ENCODE assay signal across 33 mouse cellular contexts in genomic region chr14:9990677-9991076, GRCm38 (mm10).
"Had no signal": no experiment of that assay in that cellular context is flagged by ENCODE, and none has a peak within 500 bp of the region (broad histone marks: within the 10 kb centered on the region; RNA-seq: fewer than 3 reads in every experiment).

No protein-coding gene starts in this region.

- H3K27me3 ChIP-seq: heart, embryonic 12.5 days; heart, embryonic 13.5 days; heart, embryonic 15.5 days; hindbrain, embryonic 12.5 days; hindbrain, embryonic 13.5 days; hindbrain, embryonic 15.5 days; kidney, embryonic 15.5 days had no signal

- H3K9ac ChIP-seq: heart, embryonic 12.5 days; heart, embryonic 13.5 days; heart, embryonic 15.5 days; hindbrain, embryonic 12.5 days; hindbrain, embryonic 13.5 days; hindbrain, embryonic 14.5 days; hindbrain, embryonic 15.5 days; kidney, embryonic 15.5 days had no signal

- H3K36me3 ChIP-seq: heart, embryonic 10.5 days; heart, embryonic 12.5 days; heart, embryonic 13.5 days; heart, embryonic 15.5 days; hindbrain, embryonic 10.5 days; hindbrain, embryonic 12.5 days; hindbrain, embryonic 13.5 days; hindbrain, embryonic 15.5 days; kidney, embryonic 15.5 days had no signal

- ATAC-seq: hindbrain, embryonic 16.5 days; hindbrain, postnatal 0 days; inflammation-experienced regulatory T-cells, adult 6 months had no signal

- H3K27ac ChIP-seq: heart, adult 2 months; heart, embryonic 10.5 days; heart, embryonic 13.5 days; heart, embryonic 15.5 days; hindbrain, embryonic 10.5 days; hindbrain, embryonic 12.5 days; hindbrain, embryonic 13.5 days; hindbrain, embryonic 14.5 days; hindbrain, embryonic 15.5 days; hindbrain, postnatal 0 days; kidney, embryonic 15.5 days; kidney, postnatal 0 days; layer of hippocampus, adult 2 months had no signal

- H3K4me2 ChIP-seq: heart, embryonic 12.5 days; heart, embryonic 13.5 days; heart, embryonic 15.5 days; hindbrain, embryonic 12.5 days; hindbrain, embryonic 13.5 days; hindbrain, embryonic 14.5 days; hindbrain, embryonic 15.5 days; kidney, embryonic 15.5 days had no signal

- H3K4me1 ChIP-seq: heart, embryonic 10.5 days; heart, embryonic 12.5 days; heart, embryonic 13.5 days; heart, embryonic 15.5 days; hindbrain, embryonic 10.5 days; hindbrain, embryonic 12.5 days; hindbrain, embryonic 13.5 days; hindbrain, embryonic 15.5 days; kidney, embryonic 15.5 days had no signal

- H3K9me3 ChIP-seq: heart, embryonic 10.5 days; heart, embryonic 12.5 days; heart, embryonic 13.5 days; heart, embryonic 15.5 days; hindbrain, embryonic 10.5 days; hindbrain, embryonic 12.5 days; hindbrain, embryonic 13.5 days; hindbrain, embryonic 15.5 days; kidney, embryonic 15.5 days had no signal

- DNase-seq: heart, adult 18-20 months; heart, adult 2 months; heart, postnatal 10 days; heart, postnatal 14 days; heart, postnatal 36 days; heart, postnatal 4 days; kidney, adult 11 months; kidney, adult 18-20 months; kidney, adult 2 months; kidney, adult 8-10 months; kidney, adult 9 months; kidney, postnatal 10 days; kidney, postnatal 14 days; kidney, postnatal 25 days; kidney, postnatal 36 days; kidney, postnatal 4 days; layer of hippocampus, adult 9-11 months; layer of hippocampus, postnatal 36 days had no signal

- H3K4me3 ChIP-seq: heart, adult 2 months; heart, embryonic 10.5 days; heart, embryonic 12.5 days; heart, embryonic 13.5 days; heart, embryonic 15.5 days; hindbrain, embryonic 10.5 days; hindbrain, embryonic 12.5 days; hindbrain, embryonic 13.5 days; hindbrain, embryonic 15.5 days; kidney, embryonic 15.5 days; layer of hippocampus, adult 2 months had no signal
